Mouse (Mus musculus) intestine, postnatal 0 days (tissue): ENCODE data around the gene Rpn2. TPM values are rescaled to one million over a fixed set of nuclear protein-coding genes. Genes with fewer than 3 reads are reported as not detected.

Experiments
- ATAC-seq: fragments of 200-750 bp; cut with Nextera tagmentation; 2 replicates; pipeline ENCODE4 v1.8.0; 2017; ENCODE audit warnings: mild to moderate bottlenecking, moderate TSS enrichment, moderate library complexity
- H3K27ac ChIP-seq: fragments of 300-500 bp; sonication (generic); 2 replicates; pipeline ENCODE4 v1.5.1; 2014; ENCODE audit warnings: mild to moderate bottlenecking, low read depth, low read length, moderate library complexity
- H3K27me3 ChIP-seq: fragments of 300-500 bp; sonication (generic); replicated peaks from 2 replicates; pipeline ENCODE4 v1.6.1; 2014; ENCODE audit warnings: low read length, mixed read lengths; ENCODE audit not compliant: control insufficient read depth, insufficient read depth
- H3K36me3 ChIP-seq: fragments of 300-500 bp; sonication (generic); 2 replicates; pipeline ENCODE4 v1.6.1; 2014; ENCODE audit warnings: mild to moderate bottlenecking, moderate library complexity; ENCODE audit not compliant: control insufficient read depth, insufficient read depth
- H3K4me1 ChIP-seq: fragments of 300-500 bp; sonication (generic); replicated peaks from 2 replicates; pipeline ENCODE4 v1.6.1; 2014; ENCODE audit warnings: antibody characterized with exemption, low read length, mixed read lengths; ENCODE audit not compliant: control insufficient read depth, insufficient read depth
- H3K4me2 ChIP-seq: fragments of 300-500 bp; sonication (generic); replicated peaks from 2 replicates; pipeline ENCODE4 v1.6.1; 2014; ENCODE audit warnings: low read depth, mild to moderate bottlenecking, moderate library complexity
- H3K4me3 ChIP-seq: fragments of 300-500 bp; sonication (generic); 2 replicates; pipeline ENCODE4 v1.5.1; 2014; ENCODE audit warnings: low read depth, low read length
- H3K9ac ChIP-seq: fragments of 300-500 bp; sonication (generic); 2 replicates; pipeline ENCODE4 v1.6.1; 2014; ENCODE audit warnings: mild to moderate bottlenecking, low read depth, low read length
- H3K9me3 ChIP-seq: fragments of 300-500 bp; sonication (generic); 2 replicates; pipeline ENCODE4 v1.6.1; 2016; ENCODE audit warnings: mixed run types; ENCODE audit not compliant: control insufficient read depth
- CTCF ChIP-seq: sonication (generic); IDR thresholded peaks from 2 replicates; pipeline ENCODE4 v1.5.1; 2016; ENCODE audit warnings: low read depth, mild to moderate bottlenecking, control low read depth, antibody characterized with exemption, moderate library complexity
- WGBS: fragments of 180-500 bp; shearing (Covaris S2); extraction: QIAGEN DNeasy Blood & Tissue Kit; methylation state at CpG from one replicate; pipeline ENCODE4 v1.1.7; 2014; 5-methylcytosine and 5-hydroxymethylcytosine counted together
- polyA plus RNA-seq: library from polyadenylated mRNA; unstranded; fragments of >200 nt; fragmentation: Nextera tagmentation; extraction: Ambion mirVana; gene quantifications from 2 replicates; pipeline ENCODE4 v1.2.1, GENCODE M21; 2015

Rpn2 gene
- polyA plus RNA-seq, 1 experiment from 2014 or later: 153 TPM

GRCm38 (mm10) chr2:157261930-157262329, 16.9 kb upstream of the Rpn2 start:
- 44% methylated on average over 5 of the region's 5 CpGs for WGBS
- Histone ChIP-seq H3K27me3 (no peaks in the 10 kb centered on the region), H3K4me1 (peaks cover 3% of the 10 kb centered on the region; the same call in 1 of the 2 replicates), H3K4me2 (peak overlapping the region; percentile 33; the same call in 1 of the 2 replicates), H3K36me3 (no peaks in the 10 kb centered on the region), H3K4me3 (no peak overlapping the region), H3K9ac (no peak overlapping the region), H3K9me3 (no peaks in the 10 kb centered on the region), H3K27ac (no peak overlapping the region)
- no peak for TF ChIP-seq CTCF
- no peak for ATAC-seq

- H3K4me1 ChIP-seq: peaks cover 3% of the 10 kb centered on the region; the same call in 1 of the 2 replicates
- no peak for TF ChIP-seq CTCF
- no peak overlapping the region for H3K9ac ChIP-seq
- H3K9me3 ChIP-seq: no peaks in the 10 kb centered on the region
- peak; percentile 42 for ATAC-seq
- WGBS: 36% methylated on average over 9 of the region's 9 CpGs
- H3K36me3 ChIP-seq: no peaks in the 10 kb centered on the region
- H3K27ac ChIP-seq: 0 out of 2 replicates have a peak overlapping the region, but pooled peaks have one; percentile 3
- peak overlapping the region; percentile 33 for H3K4me2 ChIP-seq
- no peaks in the 10 kb centered on the region for H3K27me3 ChIP-seq
- no peak overlapping the region for H3K4me3 ChIP-seq
These were observed 16.3 kb upstream of the Rpn2 start for GRCm38 (mm10) chr2:157262506-157262905.

DNA sequence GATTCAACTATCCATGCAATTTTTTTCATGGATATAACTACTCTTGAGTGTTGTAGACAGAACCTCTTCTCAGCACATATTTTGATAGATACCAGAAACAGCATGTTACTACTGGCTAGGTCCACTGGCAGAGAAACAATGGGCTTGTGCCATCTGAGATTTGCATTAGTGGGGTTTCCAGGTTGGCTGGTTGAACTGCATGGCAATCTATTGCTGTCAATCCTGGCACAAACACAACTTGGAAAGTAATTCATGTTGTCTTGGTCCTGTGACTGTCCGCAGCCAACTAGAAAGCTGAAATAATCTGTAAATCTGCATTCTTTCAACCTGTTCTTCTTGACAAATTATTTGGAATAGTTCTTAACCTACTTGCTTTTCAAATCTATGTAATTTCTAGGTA, 15.7 kb upstream of the Rpn2 start:
- no peaks in the 10 kb centered on the region for H3K27me3 ChIP-seq
- no peaks in the 10 kb centered on the region for H3K9me3 ChIP-seq
- no peak overlapping the region for H3K4me2 ChIP-seq
- no peak overlapping the region for H3K9ac ChIP-seq
- H3K27ac ChIP-seq: no peak overlapping the region
- no peak overlapping the region for H3K4me3 ChIP-seq
- peaks cover 3% of the 10 kb centered on the region; the same call in 1 of the 2 replicates for H3K4me1 ChIP-seq
- 85% methylated on average over 1 of the region's 1 CpGs for WGBS
- TF ChIP-seq CTCF: no peak
- ATAC-seq: no peak; the same call in 1 of the 2 replicates
- H3K36me3 ChIP-seq: no peaks in the 10 kb centered on the region

- Histone ChIP-seq H3K4me2 (no peak overlapping the region), H3K36me3 (no peaks in the 10 kb centered on the region), H3K27ac (no peak overlapping the region; the same call in 1 of the 2 replicates), H3K4me1 (peaks cover 3% of the 10 kb centered on the region; the same call in 1 of the 2 replicates), H3K4me3 (no peak overlapping the region), H3K9me3 (no peaks in the 10 kb centered on the region), H3K27me3 (no peaks in the 10 kb centered on the region), H3K9ac (no peak overlapping the region)
- TF ChIP-seq CTCF: no peak
- ATAC-seq: 0 out of 2 replicates have a peak, but pooled peaks have one; percentile 11
- 30% methylated on average over 6 of the region's 6 CpGs for WGBS
These were observed 15.0 kb upstream of the Rpn2 start for GRCm38 (mm10) chr2:157263832-157264231.

- peak; percentile 64 for ATAC-seq
- Histone ChIP-seq H3K36me3 (peaks cover 16% of the 10 kb centered on the region; the same call in 1 of the 2 replicates), H3K9me3 (no peaks in the 10 kb centered on the region), H3K4me2 (peak within 1 kb of the TSS; percentile 75), H3K27me3 (no peaks in the 10 kb centered on the region), H3K4me1 (peaks cover 7% of the 10 kb centered on the region; the same call in 1 of the 2 replicates), H3K4me3 (peak within 1 kb of the TSS; percentile 94), H3K9ac (peak within 1 kb of the TSS; percentile 89), H3K27ac (peak within 1 kb of the TSS; percentile 92)
- TF ChIP-seq CTCF: no peak
- WGBS: 0% methylated on average over 30 of the region's 32 CpGs
These were observed 591 bp downstream of the Rpn2 start, which contains the start of gene Mroh8 for GRCm38 (mm10) chr2:157279416-157279800. Gene Mroh8 (minus strand): TSS chr2:157279549.

- Histone ChIP-seq H3K9ac (no peak overlapping the region), H3K4me3 (no peak overlapping the region), H3K27me3 (no peaks in the 10 kb centered on the region), H3K9me3 (no peaks in the 10 kb centered on the region), H3K4me2 (no peak overlapping the region), H3K36me3 (peaks cover 45% of the 10 kb centered on the region), H3K27ac (no peak overlapping the region), H3K4me1 (peaks cover 7% of the 10 kb centered on the region; the same call in 1 of the 2 replicates)
- TF ChIP-seq CTCF: no peak
- ATAC-seq: no peak
- 66% methylated on average over 6 of the region's 6 CpGs for WGBS
These were observed 4.5 kb downstream of the Rpn2 start for GRCm38 (mm10) chr2:157283321-157283720.
